Mouse (Mus musculus): ENCODE data around the gene Pla2g12a. TPM values are rescaled to one million over a fixed set of nuclear protein-coding genes. Genes with fewer than 3 reads are reported as not detected.

Gene Pla2g12a
- polyA plus RNA-seq, 1 experiment from 2014 or later = 22.9 TPM

DNA sequence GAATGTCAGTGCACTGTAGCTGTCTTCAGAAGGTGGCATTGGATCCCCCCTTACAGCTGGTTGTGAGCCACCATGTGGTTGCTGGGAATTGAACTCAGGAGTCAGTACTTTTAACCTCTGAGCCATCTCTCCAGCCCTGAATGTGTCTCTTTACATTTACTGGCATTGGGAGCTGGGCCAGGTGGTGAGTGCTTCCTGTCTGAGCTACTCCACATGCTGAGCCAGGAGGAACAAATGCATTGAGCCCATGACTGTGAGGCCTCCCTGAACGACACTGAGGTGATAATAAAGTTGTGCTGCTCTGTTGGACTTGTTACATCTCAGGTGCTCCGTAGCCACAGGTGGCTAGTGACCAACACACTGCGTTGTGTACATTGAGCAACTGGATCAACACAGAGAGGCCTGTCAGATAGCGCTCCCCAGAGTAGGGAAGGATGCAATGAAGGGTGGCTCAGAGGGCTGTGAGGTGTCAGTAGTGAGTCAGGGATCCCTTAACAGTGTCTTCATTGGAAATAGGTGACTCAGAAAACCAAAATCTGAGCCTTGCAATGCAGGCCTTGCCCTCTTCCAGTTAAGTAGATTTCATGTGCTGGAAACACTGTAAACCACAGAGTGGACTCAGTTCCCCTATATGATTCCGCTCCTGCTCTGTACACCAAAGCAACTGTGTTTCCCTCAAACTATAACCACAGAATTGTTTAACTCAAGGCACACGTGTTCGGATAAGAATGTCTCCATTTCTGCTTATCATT lies 26.2 kb downstream of the Pla2g12a start:
- DNase-seq (ENCODE audit: low spot score) (no peak), ATAC-seq (ENCODE audit: insufficient read depth, low FRiP score, low TSS enrichment) (no peak)
- Histone ChIP-seq H3K36me3 (ENCODE audit: control insufficient read depth, insufficient read depth, low read length) (peaks cover 6% of the 10 kb centered on the region; the same call in 1 of the 2 replicates), H3K4me2 (ENCODE audit: low read depth) (no peak overlapping the region), H3K27me3 (ENCODE audit: control insufficient read depth, insufficient read depth, low read length) (no peaks in the 10 kb centered on the region), H3K9ac (ENCODE audit: low read length) (no peak overlapping the region), H3K4me1 (ENCODE audit: control insufficient read depth, insufficient read depth, low read length) (peaks cover 5% of the 10 kb centered on the region; the same call in 1 of the 2 replicates), H3K4me3 (ENCODE audit: low read depth, low read length) (no peak overlapping the region), H3K9me3 (ENCODE audit: control insufficient read depth, low read length) (no peaks in the 10 kb centered on the region), H3K27ac (ENCODE audit: low read depth, low read length) (no peak overlapping the region)
- WGBS = 90% methylated on average over 7 of the region's 7 CpGs

DNA sequence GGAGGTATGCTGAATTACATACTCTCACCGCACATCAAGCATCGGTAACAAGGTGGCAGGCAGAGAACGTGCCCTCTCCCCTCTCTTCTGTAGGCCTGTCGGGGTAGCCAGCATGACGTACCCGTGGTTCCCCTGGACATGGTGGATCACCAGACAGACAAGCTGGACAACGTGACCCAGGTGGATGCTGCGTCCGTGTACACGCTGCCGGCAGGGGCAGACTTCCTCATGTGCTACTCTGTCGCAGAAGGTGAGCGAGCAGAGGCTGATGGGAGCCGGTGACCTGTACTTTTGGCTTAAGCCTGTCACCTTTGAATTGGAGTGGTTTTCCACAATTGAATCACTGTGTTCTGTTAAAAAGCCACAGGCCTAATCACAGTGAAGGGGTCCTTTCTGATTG lies 33.6 kb downstream of the Pla2g12a start:
- Histone ChIP-seq H3K4me2 (ENCODE audit: low read depth) (no peak overlapping the region), H3K27me3 (ENCODE audit: control insufficient read depth, insufficient read depth, low read length) (no peaks in the 10 kb centered on the region), H3K9me3 (ENCODE audit: control insufficient read depth, low read length) (no peaks in the 10 kb centered on the region), H3K27ac (ENCODE audit: low read depth, low read length) (no peak overlapping the region), H3K4me3 (ENCODE audit: low read depth, low read length) (no peak overlapping the region), H3K9ac (ENCODE audit: low read length) (no peak overlapping the region), H3K4me1 (ENCODE audit: control insufficient read depth, insufficient read depth, low read length) (no peaks in the 10 kb centered on the region), H3K36me3 (ENCODE audit: control insufficient read depth, insufficient read depth, low read length) (peaks cover 6% of the 10 kb centered on the region; the same call in 1 of the 2 replicates)
- ATAC-seq (ENCODE audit: insufficient read depth, low FRiP score, low TSS enrichment) (no peak), DNase-seq (ENCODE audit: low spot score) (no peak)
- 96% methylated on average over 14 of the region's 14 CpGs for WGBS

DNA sequence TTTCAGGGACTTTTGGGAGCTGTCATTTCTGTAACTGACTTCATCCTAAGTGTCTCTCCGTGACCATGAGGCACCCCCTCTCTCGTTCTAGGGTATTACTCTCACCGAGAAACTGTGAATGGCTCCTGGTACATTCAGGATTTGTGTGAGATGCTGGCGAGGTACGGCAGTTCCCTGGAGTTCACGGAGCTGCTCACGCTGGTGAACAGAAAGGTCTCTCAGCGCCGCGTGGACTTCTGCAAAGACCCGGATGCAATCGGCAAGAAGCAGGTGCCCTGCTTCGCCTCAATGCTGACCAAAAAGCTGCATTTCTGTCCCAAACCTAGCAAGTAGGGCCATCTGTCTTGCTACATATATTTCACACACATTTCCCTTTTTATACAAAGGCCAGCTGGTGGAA lies 34.8 kb downstream of the Pla2g12a start:
- ATAC-seq (ENCODE audit: insufficient read depth, low FRiP score, low TSS enrichment) = no peak
- H3K36me3 ChIP-seq (ENCODE audit: control insufficient read depth, insufficient read depth, low read length) = peaks cover 6% of the 10 kb centered on the region; the same call in 1 of the 2 replicates
- 93% methylated on average over 13 of the region's 13 CpGs for WGBS

DNA sequence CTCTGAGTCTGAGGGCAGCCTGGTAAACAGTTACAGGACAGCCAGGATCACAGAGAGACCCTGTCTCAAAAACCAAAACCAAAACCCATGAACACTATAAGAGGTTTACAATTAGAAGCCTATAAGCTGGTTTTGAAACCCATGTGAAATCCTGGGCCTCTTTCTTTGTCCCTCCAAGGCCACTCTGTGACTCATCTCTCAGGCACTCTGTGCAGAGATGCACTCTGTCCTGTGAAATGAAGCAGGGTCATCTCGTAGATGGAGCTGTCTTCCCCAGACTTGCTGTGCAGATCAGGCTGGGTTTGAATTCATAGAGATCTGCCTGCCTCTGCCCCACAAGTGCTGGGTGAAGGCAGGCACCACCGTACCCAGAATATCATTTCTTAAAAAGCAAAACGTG lies 39.0 kb downstream of the Pla2g12a start:
- Histone ChIP-seq H3K4me1 (ENCODE audit: control insufficient read depth, insufficient read depth, low read length) (no peaks in the 10 kb centered on the region), H3K4me3 (ENCODE audit: low read depth, low read length) (no peak overlapping the region), H3K36me3 (ENCODE audit: control insufficient read depth, insufficient read depth, low read length) (no peaks in the 10 kb centered on the region), H3K27ac (ENCODE audit: low read depth, low read length) (no peak overlapping the region), H3K4me2 (ENCODE audit: low read depth) (no peak overlapping the region), H3K9me3 (ENCODE audit: control insufficient read depth, low read length) (no peaks in the 10 kb centered on the region), H3K9ac (ENCODE audit: low read length) (no peak overlapping the region), H3K27me3 (ENCODE audit: control insufficient read depth, insufficient read depth, low read length) (no peaks in the 10 kb centered on the region)
- WGBS = 87% methylated on average over 3 of the region's 3 CpGs
- ATAC-seq (ENCODE audit: insufficient read depth, low FRiP score, low TSS enrichment) (no peak), DNase-seq (ENCODE audit: low spot score) (no peak)

More for the DNA sequence above, 34.8 kb downstream of the Pla2g12a start:
- Histone ChIP-seq H3K4me1 (ENCODE audit: control insufficient read depth, insufficient read depth, low read length) (no peaks in the 10 kb centered on the region), H3K27me3 (ENCODE audit: control insufficient read depth, insufficient read depth, low read length) (no peaks in the 10 kb centered on the region), H3K9me3 (ENCODE audit: control insufficient read depth, low read length) (no peaks in the 10 kb centered on the region), H3K27ac (ENCODE audit: low read depth, low read length) (no peak overlapping the region), H3K9ac (ENCODE audit: low read length) (no peak overlapping the region), H3K4me3 (ENCODE audit: low read depth, low read length) (no peak overlapping the region), H3K4me2 (ENCODE audit: low read depth) (no peak overlapping the region)
- no peak for DNase-seq (ENCODE audit: low spot score)

DNA sequence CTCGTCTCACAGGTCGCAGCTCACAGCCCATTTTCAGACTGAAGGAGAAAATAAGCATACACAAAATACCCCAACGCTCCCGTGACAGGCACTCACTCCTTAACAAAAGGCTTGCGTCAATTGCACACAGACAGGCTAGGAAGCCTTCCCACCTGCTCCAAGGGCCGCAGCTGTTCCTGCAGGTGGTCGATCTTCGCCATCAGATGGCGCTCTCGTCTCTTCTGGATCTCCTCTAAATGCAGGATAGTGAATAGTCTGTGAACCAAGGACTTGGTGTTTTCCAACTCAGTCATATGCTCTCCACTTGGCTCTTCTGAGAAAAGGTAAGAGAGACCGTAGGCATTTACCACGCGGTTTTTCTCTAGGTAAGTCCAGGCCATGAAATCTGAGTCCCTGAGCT lies 40.0 kb downstream of the Pla2g12a start:
- no peak; the same call in 1 of the 2 replicates for ATAC-seq (ENCODE audit: insufficient read depth, low FRiP score, low TSS enrichment)

DNA sequence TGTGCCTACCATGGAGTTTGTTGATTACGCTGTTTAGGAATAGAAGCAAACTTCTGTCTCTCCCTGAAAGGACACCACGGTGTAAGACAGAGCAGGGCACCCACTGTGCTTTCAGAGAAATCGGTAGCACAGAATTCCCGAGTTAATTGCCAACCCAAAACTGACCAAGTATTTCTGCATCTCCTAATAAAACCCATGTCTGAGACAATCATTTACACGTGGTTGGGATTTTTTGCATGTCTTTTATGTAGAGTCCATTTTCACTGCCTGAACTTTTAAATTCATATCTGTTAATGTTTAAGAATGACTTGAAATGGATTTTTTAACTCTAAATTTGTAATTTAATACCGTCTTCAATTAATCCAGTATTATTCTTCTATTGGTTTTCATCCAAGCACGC lies 45.2 kb downstream of the Pla2g12a start:
- no peak overlapping the region for H3K27ac ChIP-seq (ENCODE audit: low read depth, low read length)
- WGBS = 92% methylated on average over 7 of the region's 7 CpGs
- no peaks in the 10 kb centered on the region for H3K36me3 ChIP-seq (ENCODE audit: control insufficient read depth, insufficient read depth, low read length)
- ATAC-seq (ENCODE audit: insufficient read depth, low FRiP score, low TSS enrichment) (no peak), DNase-seq (ENCODE audit: low spot score) (no peak)
- H3K9me3 ChIP-seq (ENCODE audit: control insufficient read depth, low read length) = no peaks in the 10 kb centered on the region
- no peaks in the 10 kb centered on the region for H3K27me3 ChIP-seq (ENCODE audit: control insufficient read depth, insufficient read depth, low read length)
- H3K4me1 ChIP-seq (ENCODE audit: control insufficient read depth, insufficient read depth, low read length) = no peaks in the 10 kb centered on the region
- no peak overlapping the region for H3K9ac ChIP-seq (ENCODE audit: low read length)
- no peak overlapping the region for H3K4me3 ChIP-seq (ENCODE audit: low read depth, low read length)
- no peak overlapping the region for H3K4me2 ChIP-seq (ENCODE audit: low read depth)

More for the DNA sequence above, 40.0 kb downstream of the Pla2g12a start:
- H3K4me3 ChIP-seq (ENCODE audit: low read depth, low read length) = no peak overlapping the region
- no peak overlapping the region for H3K4me2 ChIP-seq (ENCODE audit: low read depth)
- no peaks in the 10 kb centered on the region for H3K36me3 ChIP-seq (ENCODE audit: control insufficient read depth, insufficient read depth, low read length)
- H3K4me1 ChIP-seq (ENCODE audit: control insufficient read depth, insufficient read depth, low read length) = no peaks in the 10 kb centered on the region
- H3K9me3 ChIP-seq (ENCODE audit: control insufficient read depth, low read length) = no peaks in the 10 kb centered on the region
- no peaks in the 10 kb centered on the region for H3K27me3 ChIP-seq (ENCODE audit: control insufficient read depth, insufficient read depth, low read length)
- H3K9ac ChIP-seq (ENCODE audit: low read length) = no peak overlapping the region
- H3K27ac ChIP-seq (ENCODE audit: low read depth, low read length) = no peak overlapping the region
- peak; percentile 74 for DNase-seq (ENCODE audit: low spot score)
- WGBS = 16% methylated on average over 13 of the region's 13 CpGs

DNA sequence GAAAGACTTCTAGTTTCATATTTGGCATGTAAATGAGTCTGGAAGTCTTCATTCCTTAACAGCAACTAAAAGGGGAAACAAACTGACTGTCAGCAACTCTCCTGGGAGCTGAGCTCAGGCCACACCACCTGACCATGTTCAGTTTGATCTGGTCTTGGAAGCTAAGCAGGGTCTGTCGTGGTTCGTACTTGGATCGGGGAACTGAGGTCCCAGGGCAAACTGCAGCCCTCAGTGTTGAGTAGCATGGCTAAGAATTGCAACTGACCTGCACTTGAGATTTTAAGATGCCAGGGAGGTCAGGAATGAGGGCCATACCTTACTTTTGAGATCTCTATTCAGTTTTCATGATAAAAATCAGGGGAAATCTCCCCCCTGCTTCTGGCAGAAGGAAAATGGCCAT lies 47.5 kb downstream of the Pla2g12a start:
- no peak overlapping the region for H3K9ac ChIP-seq (ENCODE audit: low read length)
- no peaks in the 10 kb centered on the region for H3K9me3 ChIP-seq (ENCODE audit: control insufficient read depth, low read length)
- 91% methylated on average over 3 of the region's 3 CpGs for WGBS
- no peak overlapping the region for H3K4me3 ChIP-seq (ENCODE audit: low read depth, low read length)
- H3K4me1 ChIP-seq (ENCODE audit: control insufficient read depth, insufficient read depth, low read length) = no peaks in the 10 kb centered on the region
- H3K4me2 ChIP-seq (ENCODE audit: low read depth) = no peak overlapping the region
- H3K36me3 ChIP-seq (ENCODE audit: control insufficient read depth, insufficient read depth, low read length) = no peaks in the 10 kb centered on the region
- no peaks in the 10 kb centered on the region for H3K27me3 ChIP-seq (ENCODE audit: control insufficient read depth, insufficient read depth, low read length)
- DNase-seq (ENCODE audit: low spot score) (no peak), ATAC-seq (ENCODE audit: insufficient read depth, low FRiP score, low TSS enrichment) (no peak)
- no peak overlapping the region for H3K27ac ChIP-seq (ENCODE audit: low read depth, low read length)

DNA sequence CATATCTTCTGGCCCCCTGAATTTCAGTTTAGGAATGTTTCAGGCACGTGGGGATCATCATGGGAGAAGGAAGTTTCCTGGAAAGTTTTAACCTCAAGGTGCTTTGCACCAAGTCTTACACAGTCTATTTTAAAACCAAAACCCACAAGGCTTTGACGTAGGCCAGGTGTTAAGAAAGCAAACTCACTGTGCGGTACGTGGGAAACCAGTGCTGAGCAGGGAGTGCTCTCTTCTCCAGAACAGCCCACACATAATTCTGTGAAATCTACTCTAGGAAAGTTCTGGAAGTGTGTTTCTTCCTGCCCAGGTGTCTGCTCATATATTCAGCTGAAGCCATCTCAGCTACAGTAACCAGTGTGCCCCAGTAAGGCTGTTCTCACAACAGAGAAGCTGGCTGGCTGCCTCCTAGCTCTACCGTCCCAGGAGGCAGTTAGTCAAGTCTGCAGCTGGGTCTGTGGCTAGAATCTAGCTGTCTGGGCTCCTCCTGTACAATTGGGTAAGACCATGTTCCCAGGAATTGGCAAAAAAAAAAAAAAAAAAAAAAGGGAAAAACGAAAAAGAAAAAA lies 51.9 kb downstream of the Pla2g12a start:
- DNase-seq (ENCODE audit: low spot score) (no peak), ATAC-seq (ENCODE audit: insufficient read depth, low FRiP score, low TSS enrichment) (no peak)
- Histone ChIP-seq H3K27me3 (ENCODE audit: control insufficient read depth, insufficient read depth, low read length) (no peaks in the 10 kb centered on the region), H3K4me3 (ENCODE audit: low read depth, low read length) (no peak overlapping the region), H3K9ac (ENCODE audit: low read length) (no peak overlapping the region), H3K4me1 (ENCODE audit: control insufficient read depth, insufficient read depth, low read length) (no peaks in the 10 kb centered on the region), H3K4me2 (ENCODE audit: low read depth) (no peak overlapping the region), H3K27ac (ENCODE audit: low read depth, low read length) (no peak overlapping the region), H3K36me3 (ENCODE audit: control insufficient read depth, insufficient read depth, low read length) (no peaks in the 10 kb centered on the region), H3K9me3 (ENCODE audit: control insufficient read depth, low read length) (no peaks in the 10 kb centered on the region)
- WGBS = 80% methylated on average over 6 of the region's 6 CpGs

DNA sequence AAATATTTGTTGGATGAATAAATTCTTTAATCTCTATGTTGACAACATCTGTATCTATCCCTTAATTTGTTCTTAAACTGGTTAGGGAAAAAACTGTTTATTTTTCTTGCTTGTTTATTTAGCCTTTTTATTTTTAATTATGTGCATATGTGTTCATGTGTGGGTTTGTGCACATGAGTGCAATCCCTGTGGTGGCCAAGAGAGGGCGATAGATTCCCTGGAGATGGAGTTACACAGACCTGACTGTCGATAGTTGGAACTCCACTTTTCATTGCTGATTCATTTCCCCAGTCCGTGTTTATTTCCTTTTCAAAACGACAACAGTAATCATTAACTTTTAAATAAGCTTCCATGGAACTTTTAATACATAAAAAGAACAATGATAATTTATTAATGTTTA lies 54.0 kb downstream of the Pla2g12a start:
- Histone ChIP-seq H3K27me3 (ENCODE audit: control insufficient read depth, insufficient read depth, low read length) (no peaks in the 10 kb centered on the region), H3K4me3 (ENCODE audit: low read depth, low read length) (no peak overlapping the region), H3K27ac (ENCODE audit: low read depth, low read length) (no peak overlapping the region), H3K4me1 (ENCODE audit: control insufficient read depth, insufficient read depth, low read length) (no peaks in the 10 kb centered on the region), H3K4me2 (ENCODE audit: low read depth) (no peak overlapping the region), H3K9me3 (ENCODE audit: control insufficient read depth, low read length) (no peaks in the 10 kb centered on the region), H3K36me3 (ENCODE audit: control insufficient read depth, insufficient read depth, low read length) (no peaks in the 10 kb centered on the region), H3K9ac (ENCODE audit: low read length) (no peak overlapping the region)
- ATAC-seq (ENCODE audit: insufficient read depth, low FRiP score, low TSS enrichment) (no peak), DNase-seq (ENCODE audit: low spot score) (no peak)
- 46% methylated on average over 4 of the region's 4 CpGs for WGBS
